Mouse (Mus musculus) forebrain, embryonic 10.5 days (tissue): ENCODE measurements around the gene Slco2b1. TPM values are rescaled to one million over a fixed set of nuclear protein-coding genes. Genes with fewer than 3 reads are reported as not detected.
"Not testable (repeated sequence)": the region's sequence is repeated elsewhere in the genome, so short reads cannot be mapped to it uniquely, and the experiment has no call there.

Experiments
- DNase-seq: peaks from one replicate; pipeline ENCODE4 v3.0.0-alpha.2; 2017; ENCODE audit warnings: low spot score; ENCODE audit errors: extremely low spot score
- H3K27ac ChIP-seq: fragments of 300-500 bp; sonication (generic); 2 replicates; pipeline ENCODE4 v1.5.1; 2016; ENCODE audit warnings: mild to moderate bottlenecking
- H3K27me3 ChIP-seq: fragments of 300-500 bp; sonication (generic); 2 replicates; pipeline ENCODE4 v1.6.1; 2016; ENCODE audit warnings: mild to moderate bottlenecking; ENCODE audit not compliant: poor library complexity, severe bottlenecking
- H3K36me3 ChIP-seq: fragments of 300-500 bp; sonication (generic); replicated peaks from 2 replicates; pipeline ENCODE4 v1.6.1; 2016; ENCODE audit warnings: mild to moderate bottlenecking, moderate library complexity
- H3K4me1 ChIP-seq: fragments of 300-500 bp; sonication (generic); 2 replicates; pipeline ENCODE4 v1.6.1; 2016
- H3K4me3 ChIP-seq: fragments of 300-500 bp; sonication (generic); 2 replicates; pipeline ENCODE4 v1.5.1; 2016; ENCODE audit warnings: mild to moderate bottlenecking, moderate library complexity
- H3K9me3 ChIP-seq: fragments of 300-500 bp; sonication (generic); 2 replicates; pipeline ENCODE4 v1.6.1; 2016; ENCODE audit warnings: mild to moderate bottlenecking, moderate library complexity
- WGBS: fragments of 180-500 bp; shearing (Covaris S2); methylation state at CpG from one replicate; pipeline ENCODE4 v1.1.7; 2016; 5-methylcytosine and 5-hydroxymethylcytosine counted together
- polyA plus RNA-seq: library from polyadenylated mRNA; unstranded; fragments of >200 nt; fragmentation: Nextera tagmentation; extraction: Ambion mirVana; gene quantifications from 2 replicates; pipeline ENCODE4 v1.2.1, GENCODE M21; 2016

Gene Slco2b1
- polyA plus RNA-seq: 1.6 and 2.0 TPM in 2 replicates

GRCm38 (mm10) chr7:99711166-99711565, at the start of gene Slco2b1:
Gene Slco2b1, minus strand, starts transcription at chr7:99711340.
- Histone ChIP-seq H3K9me3 (no peaks in the 10 kb centered on the region), H3K4me3 (no peak within 1 kb of the TSS), H3K27ac (no peak within 1 kb of the TSS), H3K4me1 (peaks cover 27% of the 10 kb centered on the region), H3K27me3 (0 out of 2 replicates have a peak, but pooled peaks cover 9% of the 10 kb centered on the region), H3K36me3 (no peaks in the 10 kb centered on the region)
- 80% methylated on average over 8 of the region's 8 CpGs for WGBS
- DNase-seq: no peak

- H3K27ac ChIP-seq: no peak overlapping the region
- no peaks in the 10 kb centered on the region for H3K27me3 ChIP-seq
- WGBS: 73% methylated on average over 9 of the region's 9 CpGs
- H3K4me3 ChIP-seq: no peak overlapping the region
- no peaks in the 10 kb centered on the region for H3K36me3 ChIP-seq
- H3K4me1 ChIP-seq: peaks cover 8% of the 10 kb centered on the region; the same call in 1 of the 2 replicates
- no peak for DNase-seq
- H3K9me3 ChIP-seq: no peaks in the 10 kb centered on the region
Measured at GRCm38 (mm10) chr7:99739276-99739675, 28.1 kb upstream of the Slco2b1 start.

GRCm38 (mm10) chr7:99735491-99735890, 24.4 kb upstream of the Slco2b1 start:
- not testable (repeated sequence) for H3K4me3 ChIP-seq, H3K9me3 ChIP-seq, H3K36me3 ChIP-seq, H3K4me1 ChIP-seq, H3K27me3 ChIP-seq, H3K27ac ChIP-seq, DNase-seq
- 89% methylated on average over 9 of the region's 9 CpGs for WGBS

- Histone ChIP-seq H3K36me3 (no peaks in the 10 kb centered on the region), H3K4me1 (peaks cover 8% of the 10 kb centered on the region; the same call in 1 of the 2 replicates), H3K27ac (no peak overlapping the region), H3K27me3 (no peaks in the 10 kb centered on the region), H3K9me3 (no peaks in the 10 kb centered on the region), H3K4me3 (no peak overlapping the region)
- no peak for DNase-seq
- 94% methylated on average over 2 of the region's 2 CpGs for WGBS
Measured at GRCm38 (mm10) chr7:99734612-99735011, 23.5 kb upstream of the Slco2b1 start.

GRCm38 (mm10) chr7:99729973-99730372, 18.8 kb upstream of the Slco2b1 start, which contains the start of gene Olfr520:
Gene Olfr520, plus strand, starts transcription at chr7:99730273.
- Histone ChIP-seq H3K36me3 (no peaks in the 10 kb centered on the region), H3K27ac (no peak within 1 kb of the TSS), H3K27me3 (no peaks in the 10 kb centered on the region), H3K4me3 (no peak within 1 kb of the TSS), H3K4me1 (no peaks in the 10 kb centered on the region), H3K9me3 (peaks cover 11% of the 10 kb centered on the region; the same call in 1 of the 2 replicates)
- WGBS: 97% methylated on average over 2 of the region's 2 CpGs
- DNase-seq: no peak

GRCm38 (mm10) chr7:99716536-99716935, 5.4 kb upstream of the Slco2b1 start:
- H3K4me1 ChIP-seq: no peaks in the 10 kb centered on the region
- no peak for DNase-seq
- H3K36me3 ChIP-seq: no peaks in the 10 kb centered on the region
- H3K27ac ChIP-seq: no peak overlapping the region
- no peak overlapping the region for H3K4me3 ChIP-seq
- H3K27me3 ChIP-seq: no peaks in the 10 kb centered on the region
- no peaks in the 10 kb centered on the region for H3K9me3 ChIP-seq
- WGBS: 86% methylated on average over 2 of the region's 2 CpGs

- H3K27ac ChIP-seq: no peak overlapping the region
- peaks cover 14% of the 10 kb centered on the region for H3K4me1 ChIP-seq
- 92% methylated on average over 4 of the region's 4 CpGs for WGBS
- no peak overlapping the region for H3K4me3 ChIP-seq
- H3K27me3 ChIP-seq: 0 out of 2 replicates have a peak, but pooled peaks cover 9% of the 10 kb centered on the region
- no peaks in the 10 kb centered on the region for H3K36me3 ChIP-seq
- DNase-seq: no peak
- H3K9me3 ChIP-seq: no peaks in the 10 kb centered on the region
Measured at GRCm38 (mm10) chr7:99712431-99712830, 1.3 kb upstream of the Slco2b1 start.

GRCm38 (mm10) chr7:99710476-99710875, 664 bp downstream of the Slco2b1 start:
- DNase-seq: peak; percentile 62
- WGBS: 37% methylated on average over 1 of the region's 1 CpGs
- peaks cover 30% of the 10 kb centered on the region for H3K4me1 ChIP-seq
- no peaks in the 10 kb centered on the region for H3K9me3 ChIP-seq
- no peak overlapping the region for H3K27ac ChIP-seq
- H3K4me3 ChIP-seq: no peak overlapping the region
- no peaks in the 10 kb centered on the region for H3K36me3 ChIP-seq
- H3K27me3 ChIP-seq: 0 out of 2 replicates have a peak, but pooled peaks cover 9% of the 10 kb centered on the region

GRCm38 (mm10) chr7:99709992-99710391, 1.1 kb downstream of the Slco2b1 start:
- H3K9me3 ChIP-seq: no peaks in the 10 kb centered on the region
- no peak for DNase-seq
- H3K4me1 ChIP-seq: peaks cover 30% of the 10 kb centered on the region
- no peak overlapping the region for H3K4me3 ChIP-seq
- no peaks in the 10 kb centered on the region for H3K36me3 ChIP-seq
- H3K27ac ChIP-seq: no peak overlapping the region
- 0 out of 2 replicates have a peak, but pooled peaks cover 9% of the 10 kb centered on the region for H3K27me3 ChIP-seq
- 82% methylated on average over 7 of the region's 7 CpGs for WGBS

- Histone ChIP-seq H3K27me3 (0 out of 2 replicates have a peak, but pooled peaks cover 9% of the 10 kb centered on the region), H3K4me3 (no peak overlapping the region), H3K9me3 (no peaks in the 10 kb centered on the region), H3K4me1 (peaks cover 30% of the 10 kb centered on the region), H3K36me3 (no peaks in the 10 kb centered on the region), H3K27ac (no peak overlapping the region)
- DNase-seq: no peak
- WGBS: 72% methylated on average over 5 of the region's 5 CpGs
Measured at GRCm38 (mm10) chr7:99708750-99709149, 2.4 kb downstream of the Slco2b1 start.

GRCm38 (mm10) chr7:99708301-99708721, 2.8 kb downstream of the Slco2b1 start:
- Histone ChIP-seq H3K27ac (peak overlapping the region; percentile 26; the same call in 1 of the 2 replicates), H3K9me3 (no peaks in the 10 kb centered on the region), H3K4me3 (no peak overlapping the region), H3K27me3 (0 out of 2 replicates have a peak, but pooled peaks cover 9% of the 10 kb centered on the region), H3K4me1 (peaks cover 30% of the 10 kb centered on the region), H3K36me3 (no peaks in the 10 kb centered on the region)
- WGBS: 74% methylated on average over 8 of the region's 8 CpGs
- no peak for DNase-seq

- 91% methylated on average over 6 of the region's 6 CpGs for whole genome bisulfite sequencing
- no peak for DNase-seq
- Histone ChIP-seq H3K9me3 (no peaks in the 10 kb centered on the region), H3K4me1 (peaks cover 32% of the 10 kb centered on the region), H3K27me3 (0 out of 2 replicates have a peak, but pooled peaks cover 9% of the 10 kb centered on the region), H3K36me3 (no peaks in the 10 kb centered on the region), H3K27ac (0 out of 2 replicates have a peak overlapping the region, but pooled peaks have one; percentile 57), H3K4me3 (no peak overlapping the region)
Measured at GRCm38 (mm10) chr7:99707671-99708070, 3.5 kb downstream of the Slco2b1 start.

GRCm38 (mm10) chr7:99707038-99707595, 4.0 kb downstream of the Slco2b1 start:
- 58% methylated on average over 4 of the region's 4 CpGs for WGBS
- no peak for DNase-seq
- Histone ChIP-seq H3K36me3 (no peaks in the 10 kb centered on the region), H3K4me1 (peaks cover 38% of the 10 kb centered on the region), H3K4me3 (no peak overlapping the region), H3K27ac (peak overlapping the region; percentile 57; the same call in 1 of the 2 replicates), H3K9me3 (no peaks in the 10 kb centered on the region), H3K27me3 (0 out of 2 replicates have a peak, but pooled peaks cover 9% of the 10 kb centered on the region)
